Mouse (Mus musculus) embryo, embryonic 10 days (tissue): ENCODE results near the gene Notch3.

Source experiments
- DNase-seq: peaks from one replicate; pipeline ENCODE4 v3.0.0-alpha.2; 2015; ENCODE audit warnings: low spot score

Gene Notch3

DNA sequence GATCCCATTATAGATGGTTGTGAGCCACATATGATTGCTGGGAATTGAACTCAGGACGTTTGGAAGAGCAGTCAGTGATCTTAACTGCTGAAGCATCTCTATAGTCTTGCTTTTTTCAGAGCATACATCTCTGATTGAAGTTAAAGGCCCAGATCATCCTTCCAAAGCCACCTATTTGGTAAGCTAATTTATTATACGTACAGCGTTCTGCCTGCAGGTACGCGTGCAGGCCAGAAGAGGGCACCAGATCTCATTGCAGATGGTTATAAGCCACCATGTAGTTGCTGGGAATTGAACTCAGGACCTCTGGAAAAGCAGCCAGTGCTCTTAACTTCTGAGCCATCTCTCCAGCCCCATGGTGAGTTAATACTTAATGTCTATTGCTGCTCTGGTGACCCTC is 73.8 kb downstream of the Notch3 start:
- no peak for DNase-seq

DNA sequence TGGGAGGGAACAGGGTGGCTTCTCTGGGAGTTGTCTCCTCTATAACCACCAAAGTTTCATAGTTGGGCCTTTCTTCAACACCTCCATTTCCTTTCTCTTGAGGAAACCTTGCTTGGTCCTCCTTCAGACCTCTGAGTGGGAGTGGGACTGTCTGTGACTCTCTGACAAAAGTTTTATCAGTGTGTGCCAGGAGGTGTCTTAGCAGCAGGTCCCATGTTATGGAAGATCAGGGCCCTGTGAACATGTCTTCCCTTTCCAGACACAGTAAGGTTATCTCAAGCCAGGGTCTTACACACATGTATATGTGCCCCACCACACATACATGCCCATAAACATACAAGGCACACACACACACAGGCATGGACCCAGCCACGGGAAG is 74.4 kb downstream of the Notch3 start:
- DNase-seq = no peak

DNA sequence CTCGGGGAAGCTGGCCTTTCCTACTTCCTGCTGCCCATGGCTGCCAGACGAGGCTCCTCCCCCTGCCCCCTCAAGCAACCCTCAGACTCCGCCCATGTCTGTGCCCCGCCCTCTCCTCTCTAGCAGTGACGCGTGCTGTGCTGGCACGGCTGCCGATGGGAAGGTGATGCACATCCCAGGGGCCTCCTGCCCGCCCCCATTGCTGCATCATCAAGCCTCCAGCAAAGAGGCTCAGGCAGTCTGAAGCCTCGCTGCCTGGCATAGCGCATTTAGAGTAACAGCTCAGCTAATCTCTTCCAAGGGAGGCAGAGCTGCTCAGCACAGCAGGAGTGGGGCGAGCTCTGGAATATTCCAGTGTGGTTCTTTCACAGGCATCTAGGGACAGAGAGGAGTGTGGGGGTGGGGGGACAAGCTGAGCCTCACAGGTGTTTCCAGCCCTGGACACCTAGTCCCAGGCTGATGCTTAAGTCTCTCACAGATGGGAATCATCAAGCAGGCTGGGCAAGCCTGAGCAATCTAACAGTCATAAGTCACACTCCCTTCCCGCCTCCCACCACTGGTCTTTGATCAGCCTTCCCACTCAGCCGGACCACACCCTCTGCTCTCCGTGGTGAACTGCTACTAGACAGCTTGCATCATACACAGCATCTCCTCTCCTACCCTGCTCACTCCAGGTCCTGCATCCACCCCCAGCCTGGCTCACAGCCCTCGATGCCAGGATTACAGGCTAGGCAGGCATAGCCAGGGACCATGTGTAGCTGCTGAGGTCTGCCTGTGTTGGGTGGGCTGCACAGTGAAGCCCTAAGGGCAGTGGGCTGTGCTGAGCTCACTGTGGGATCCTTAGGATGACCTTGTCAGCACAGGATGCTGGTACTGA is 75.0 kb downstream of the Notch3 start:
- peak; percentile 93 for DNase-seq

DNA sequence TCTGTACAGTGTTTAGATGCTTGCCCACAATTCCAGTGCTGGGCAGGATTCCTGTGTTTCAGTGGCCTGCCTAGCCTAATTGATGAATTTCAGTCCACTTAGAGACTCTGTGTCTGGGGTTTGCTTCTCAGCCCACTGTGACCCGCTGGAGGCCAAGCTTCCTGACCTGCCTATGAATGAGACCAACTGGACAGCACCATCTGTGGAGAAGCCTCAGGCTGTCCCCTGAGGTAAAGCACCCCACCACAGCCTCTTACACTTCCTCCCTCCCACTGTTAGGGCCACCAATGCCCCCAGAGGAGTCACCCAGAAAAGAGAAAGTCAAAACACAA is 75.7 kb downstream of the Notch3 start:
- peak; percentile 19 for DNase-seq

DNA sequence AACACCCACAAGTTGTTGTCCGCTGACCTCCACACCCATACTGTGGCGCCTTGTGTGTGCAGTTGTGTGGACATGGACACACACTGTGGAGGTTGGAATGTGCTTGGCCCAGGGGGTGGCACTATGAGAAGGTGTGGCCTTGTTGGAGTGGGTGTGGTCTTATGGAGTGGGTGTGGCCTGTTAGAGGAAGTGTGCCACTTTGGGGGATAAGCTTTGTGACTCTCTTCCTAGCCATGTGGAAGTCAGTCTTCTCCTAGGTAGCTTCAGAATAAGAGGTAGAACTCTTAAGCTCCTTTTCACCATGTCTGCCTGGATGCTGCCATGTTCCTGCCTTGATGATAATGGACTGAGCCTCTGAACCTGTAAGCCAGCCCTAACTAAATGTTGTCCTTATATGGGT is 79.6 kb downstream of the Notch3 start:
- no peak for DNase-seq

DNA sequence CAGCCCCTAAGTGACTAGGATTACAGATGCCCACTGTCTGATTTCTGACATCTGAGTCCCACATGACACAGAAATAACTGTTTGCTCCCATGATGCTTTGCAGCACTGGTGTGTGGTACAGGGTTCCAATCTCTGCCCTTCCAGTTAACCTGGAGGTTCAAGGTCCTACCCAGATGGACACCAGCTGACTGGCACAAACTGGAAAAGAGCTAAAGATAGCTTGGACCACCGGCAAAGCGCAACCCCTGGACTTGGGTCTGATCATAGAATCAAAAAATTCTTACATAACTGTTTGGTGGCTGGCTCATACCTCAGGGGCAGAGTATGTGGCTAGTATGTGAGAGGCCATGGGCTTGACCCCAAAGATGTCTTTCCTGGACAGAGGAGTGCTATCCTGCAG is 83.3 kb downstream of the Notch3 start:
- DNase-seq = no peak

DNA sequence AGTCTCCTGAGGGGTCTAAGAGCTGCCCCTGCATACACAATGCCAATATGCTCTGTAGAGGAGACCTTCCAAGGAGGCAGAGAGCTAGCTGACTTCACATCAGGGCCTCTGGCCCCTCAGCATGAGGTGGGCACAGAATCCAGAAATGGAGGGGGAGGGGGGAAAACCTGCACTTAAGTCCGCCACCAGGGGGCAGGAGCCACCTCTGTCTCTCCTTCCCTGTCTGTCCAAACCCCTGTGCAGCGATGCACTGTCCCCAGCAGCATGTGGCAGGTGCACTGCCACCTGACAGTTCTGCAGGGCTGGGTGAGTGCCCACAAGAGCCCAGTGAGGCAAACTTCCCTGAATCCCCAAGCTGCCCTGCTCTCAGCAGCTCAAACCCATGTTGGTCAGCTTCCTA is 91.5 kb downstream of the Notch3 start:
- DNase-seq = peak; percentile 74

DNA sequence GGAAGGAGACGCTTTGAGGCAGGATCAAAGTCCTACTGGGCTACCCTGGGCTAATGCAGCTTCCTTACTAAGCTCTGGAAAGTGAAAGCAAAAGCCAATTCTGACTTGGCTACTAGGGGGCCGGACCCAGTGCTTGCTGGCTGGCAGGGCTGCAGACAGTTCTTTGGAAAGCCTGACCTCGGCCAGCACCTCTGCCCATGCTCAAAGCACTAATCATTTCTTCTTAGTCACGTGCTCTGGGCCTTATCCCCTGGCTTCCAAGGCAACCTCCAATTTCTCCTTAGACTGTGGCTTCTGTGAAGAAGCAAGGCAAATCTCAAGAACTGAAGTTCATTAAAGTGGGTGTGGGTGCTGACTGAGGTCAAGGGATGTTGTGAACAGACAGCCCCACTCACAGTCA is 92.0 kb downstream of the Notch3 start:
- DNase-seq = no peak

DNA sequence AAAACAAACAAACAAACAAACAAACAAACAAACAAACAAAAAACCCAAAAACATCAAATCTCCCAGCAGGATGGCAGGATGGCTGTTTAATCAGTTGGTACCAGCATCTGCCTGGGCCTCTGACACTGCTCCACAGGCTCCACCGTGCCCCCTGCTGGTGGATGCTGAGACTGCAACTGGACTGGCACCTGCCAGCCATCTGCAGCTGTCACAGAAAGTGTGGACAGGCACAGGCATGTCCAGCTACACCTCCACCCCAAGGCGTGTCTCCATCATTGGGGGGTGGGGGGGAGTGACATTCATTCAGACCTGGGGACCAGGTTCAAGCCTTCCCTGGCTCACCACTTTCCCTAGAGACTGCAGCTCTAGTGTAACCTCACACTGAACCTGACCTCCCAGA is 93.3 kb downstream of the Notch3 start:
- peak; percentile 85 for DNase-seq
